Mouse (Mus musculus) ovary, postnatal 14 days (tissue): ENCODE results near the gene March1.

Experiments used
- DNase-seq: peaks from one replicate; pipeline ENCODE4 v3.0.0; 2022; ENCODE audit warnings: low spot score

March1 gene

GRCm38 (mm10) chr8:65617871-65618751 lies at the start of gene March1:
Gene March1, plus strand, starts transcription at chr8:65617900.
- no peak for DNase-seq

GRCm38 (mm10) chr8:65586909-65587308 lies 30.8 kb upstream of the March1 start:
- no peak for DNase-seq

- no peak for DNase-seq
Measured at GRCm38 (mm10) chr8:65603241-65603640, 14.5 kb upstream of the March1 start.

GRCm38 (mm10) chr8:65609509-65609908 lies 8.2 kb upstream of the March1 start:
- DNase-seq = no peak

- no peak for DNase-seq
Measured at GRCm38 (mm10) chr8:65618966-65619365, 1.3 kb downstream of the March1 start.

- no peak for DNase-seq
Measured at GRCm38 (mm10) chr8:65644931-65645330, 27.2 kb downstream of the March1 start.

DNA sequence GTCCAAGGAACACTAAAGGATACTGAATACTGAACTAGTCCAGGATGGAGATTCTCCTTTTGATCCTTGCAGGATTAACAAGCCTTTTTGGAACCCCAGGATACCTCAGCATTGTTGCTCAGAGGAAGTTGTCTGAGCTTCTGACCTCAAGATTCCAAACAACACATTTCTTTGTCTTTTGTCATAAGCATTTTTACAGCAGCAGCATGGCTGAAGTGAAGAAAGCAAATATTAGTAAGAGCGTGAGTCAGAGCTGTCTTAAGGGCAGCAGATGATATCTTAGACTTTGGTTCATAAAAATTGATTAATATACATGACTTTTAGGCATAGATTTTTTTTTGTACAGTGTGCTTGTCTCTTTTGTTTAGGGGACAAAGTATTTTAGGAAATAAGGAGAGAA lies 27.8 kb downstream of the March1 start:
- no peak for DNase-seq

DNA sequence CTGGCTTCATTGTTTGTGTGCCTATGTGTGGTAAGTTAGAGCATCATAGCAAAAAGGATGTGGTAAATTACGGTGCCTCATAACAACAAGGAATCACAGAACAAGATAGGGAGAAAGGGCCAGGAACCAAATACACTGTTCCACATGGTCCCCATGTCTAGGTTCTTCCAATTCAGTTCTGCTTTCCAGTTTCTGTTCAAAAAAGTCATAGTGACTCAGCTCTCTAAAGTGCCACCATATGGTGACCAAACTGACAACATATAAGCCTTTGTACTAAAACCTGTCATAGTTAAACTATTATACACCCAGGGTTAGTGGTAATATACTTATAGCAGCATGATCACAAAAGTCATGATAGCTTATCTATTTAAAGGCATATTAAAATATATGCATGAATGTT lies 28.2 kb downstream of the March1 start:
- no peak for DNase-seq

DNA sequence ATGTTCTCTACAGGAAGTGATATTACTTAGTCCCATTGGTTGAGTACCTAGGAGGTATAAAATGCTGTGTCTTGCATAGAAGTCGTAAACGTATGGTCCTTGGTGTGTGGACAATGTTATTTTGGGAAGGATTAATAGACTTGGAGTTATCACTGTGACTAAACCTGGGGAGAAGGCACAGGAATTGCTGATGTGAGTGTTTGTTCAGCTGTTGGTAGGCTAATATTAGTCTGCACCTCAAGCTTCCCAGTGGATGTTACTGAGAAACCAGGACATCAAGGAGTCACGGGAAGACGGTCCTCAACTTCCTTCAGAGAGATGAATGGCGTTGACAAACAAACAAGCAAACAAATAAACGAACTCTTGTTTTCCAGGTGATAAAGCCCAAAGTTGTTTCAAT lies 38.2 kb downstream of the March1 start:
- no peak for DNase-seq

GRCm38 (mm10) chr8:65661885-65662284 lies 44.2 kb downstream of the March1 start:
- no peak for DNase-seq

GRCm38 (mm10) chr8:65665786-65666185 lies 48.1 kb downstream of the March1 start:
- DNase-seq = no peak

GRCm38 (mm10) chr8:65743066-65743465 lies 125.4 kb downstream of the March1 start:
- no peak for DNase-seq

DNA sequence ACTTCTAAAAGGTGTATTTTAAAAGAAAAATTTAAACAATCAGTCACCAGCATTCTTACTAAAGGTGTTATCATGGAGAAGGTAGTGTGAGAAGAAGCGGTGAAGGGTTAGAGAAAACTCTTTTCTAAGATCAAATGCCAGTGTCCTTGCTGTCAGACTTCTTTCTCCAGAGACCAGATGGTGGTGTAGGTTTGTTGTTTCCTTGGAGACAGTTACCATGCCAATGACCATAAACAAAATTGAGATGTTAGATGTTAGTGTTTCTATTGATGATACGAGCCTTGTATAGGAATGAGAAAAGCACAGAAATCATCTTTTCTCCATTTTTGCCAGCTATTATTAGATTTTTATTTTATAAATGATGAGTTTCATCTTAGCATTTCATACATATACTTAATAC lies 158.1 kb downstream of the March1 start:
- DNase-seq = no peak

GRCm38 (mm10) chr8:65781156-65781555 lies 163.5 kb downstream of the March1 start:
- DNase-seq = no peak

- no peak for DNase-seq
Measured at GRCm38 (mm10) chr8:65812971-65813370, 195.3 kb downstream of the March1 start.

- DNase-seq = no peak
Measured at GRCm38 (mm10) chr8:65922294-65923019, 304.8 kb downstream of the March1 start.

- DNase-seq = no peak
Measured at GRCm38 (mm10) chr8:65956948-65957347, 339.2 kb downstream of the March1 start.

DNA sequence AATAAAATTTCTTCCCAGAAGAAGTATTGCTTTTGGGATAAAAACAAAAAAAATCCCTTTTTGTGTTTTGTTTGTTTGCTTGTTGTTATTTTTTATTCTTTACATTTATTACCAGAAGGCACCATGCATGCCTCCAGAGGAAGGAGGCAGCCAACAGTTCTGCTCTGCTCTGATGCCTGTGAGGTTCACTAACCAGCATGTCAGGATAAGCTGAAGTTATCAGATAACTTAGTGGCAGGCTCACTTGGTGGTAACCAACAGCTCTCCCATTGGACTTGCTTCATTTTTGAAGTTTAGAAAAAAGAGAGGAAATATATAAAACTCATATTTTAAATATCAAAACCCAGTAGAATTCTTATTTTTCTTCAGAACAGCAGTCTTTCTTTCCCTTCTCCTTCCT lies 339.8 kb downstream of the March1 start:
- no peak for DNase-seq

- DNase-seq = no peak
Measured at GRCm38 (mm10) chr8:65966502-65967222, 349.0 kb downstream of the March1 start.

- no peak for DNase-seq
Measured at GRCm38 (mm10) chr8:65967223-65967778, 349.6 kb downstream of the March1 start.

GRCm38 (mm10) chr8:65976905-65977304 lies 359.2 kb downstream of the March1 start:
- no peak for DNase-seq

GRCm38 (mm10) chr8:65982039-65982438 lies 364.3 kb downstream of the March1 start:
- no peak for DNase-seq
